Mouse (Mus musculus): ENCODE measurements around the gene Olfr643.

DNA sequence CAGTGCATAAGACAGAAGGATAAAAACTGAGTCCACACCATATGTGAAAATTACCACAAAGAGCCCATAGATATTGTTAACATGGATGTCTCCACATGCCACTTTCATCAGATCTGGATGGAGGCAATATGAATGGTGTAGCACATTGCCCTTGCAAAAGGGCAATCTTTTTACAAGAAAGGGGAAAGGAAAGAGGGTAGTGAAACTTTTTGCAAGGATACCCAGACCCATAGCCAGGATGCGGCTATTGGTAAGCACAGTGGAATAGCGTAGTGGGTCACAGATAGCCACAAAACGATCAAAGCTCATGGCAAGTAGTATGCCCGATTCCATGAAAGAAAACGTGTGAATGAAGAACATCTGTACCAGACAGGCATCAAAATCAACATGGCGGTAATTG lies 115.6 kb downstream of the Olfr643 start:
- TF ChIP-seq GATA1 (IDR thresholded peaks at IDR 0.05; ENCODE audit: low read length) = no peak
- TF ChIP-seq TAL1 (IDR thresholded peaks at IDR 0.05; ENCODE audit: low read length) = no peak
